Mouse (Mus musculus): Measurements from ENCODE around the gene Dcdc2b. TPM values are rescaled to one million over a fixed set of nuclear protein-coding genes. Genes with fewer than 3 reads are reported as not detected.

Gene Dcdc2b
- polyA plus RNA-seq, 1 experiment from 2014 or later: 2.0 TPM

- Histone ChIP-seq H3K9me3 (ENCODE audit: control insufficient read depth, low read length) (no peaks in the 10 kb centered on the region), H3K27ac (ENCODE audit: low read depth, low read length) (peak overlapping the region; percentile 86), H3K4me3 (ENCODE audit: low read length) (peak overlapping the region; percentile 71), H3K4me2 (replicated peaks; ENCODE audit: low read depth, low read length) (peak overlapping the region; percentile 90), H3K9ac (ENCODE audit: low read depth, low read length) (peak overlapping the region; percentile 87), H3K27me3 (ENCODE audit: control insufficient read depth, insufficient read depth, low read length) (no peaks in the 10 kb centered on the region), H3K4me1 (ENCODE audit: control insufficient read depth, insufficient read depth, low read length) (peaks cover 17% of the 10 kb centered on the region; the same call in 1 of the 2 replicates), H3K36me3 (ENCODE audit: control insufficient read depth, insufficient read depth, low read length) (peaks cover 42% of the 10 kb centered on the region)
- WGBS: 5% methylated on average over 17 of the region's 17 CpGs
- no peak for ATAC-seq (ENCODE audit: low FRiP score, low TSS enrichment)
Observed at GRCm38 (mm10) chr4:129640101-129640637, 26.1 kb upstream of the Dcdc2b start.

- Histone ChIP-seq H3K9ac (ENCODE audit: low read depth, low read length) (peak overlapping the region; percentile 87; the same call in 1 of the 2 replicates), H3K4me3 (ENCODE audit: low read length) (peak overlapping the region; percentile 71; the same call in 1 of the 2 replicates), H3K36me3 (ENCODE audit: control insufficient read depth, insufficient read depth, low read length) (peaks cover 48% of the 10 kb centered on the region), H3K27ac (ENCODE audit: low read depth, low read length) (no peak overlapping the region), H3K4me2 (replicated peaks; ENCODE audit: low read depth, low read length) (peak overlapping the region; percentile 90), H3K4me1 (ENCODE audit: control insufficient read depth, insufficient read depth, low read length) (peaks cover 17% of the 10 kb centered on the region; the same call in 1 of the 2 replicates), H3K9me3 (ENCODE audit: control insufficient read depth, low read length) (no peaks in the 10 kb centered on the region), H3K27me3 (ENCODE audit: control insufficient read depth, insufficient read depth, low read length) (no peaks in the 10 kb centered on the region)
- no peak for ATAC-seq (ENCODE audit: low FRiP score, low TSS enrichment)
- 89% methylated on average over 15 of the region's 15 CpGs for WGBS
Observed at GRCm38 (mm10) chr4:129639221-129639620, 25.2 kb upstream of the Dcdc2b start.

GRCm38 (mm10) chr4:129633852-129634251 lies 19.8 kb upstream of the Dcdc2b start:
- Histone ChIP-seq H3K27me3 (ENCODE audit: control insufficient read depth, insufficient read depth, low read length) (no peaks in the 10 kb centered on the region), H3K4me2 (replicated peaks; ENCODE audit: low read depth, low read length) (no peak overlapping the region), H3K27ac (ENCODE audit: low read depth, low read length) (no peak overlapping the region), H3K9ac (ENCODE audit: low read depth, low read length) (no peak overlapping the region), H3K9me3 (ENCODE audit: control insufficient read depth, low read length) (no peaks in the 10 kb centered on the region), H3K4me1 (ENCODE audit: control insufficient read depth, insufficient read depth, low read length) (peaks cover 2% of the 10 kb centered on the region; the same call in 1 of the 2 replicates), H3K4me3 (ENCODE audit: low read length) (no peak overlapping the region), H3K36me3 (ENCODE audit: control insufficient read depth, insufficient read depth, low read length) (peaks cover 95% of the 10 kb centered on the region)
- 98% methylated on average over 6 of the region's 6 CpGs for WGBS
- ATAC-seq (ENCODE audit: low FRiP score, low TSS enrichment): no peak

GRCm38 (mm10) chr4:129631867-129632266 lies 17.8 kb upstream of the Dcdc2b start:
- Histone ChIP-seq H3K4me2 (replicated peaks; ENCODE audit: low read depth, low read length) (no peak overlapping the region), H3K4me3 (ENCODE audit: low read length) (no peak overlapping the region), H3K9ac (ENCODE audit: low read depth, low read length) (no peak overlapping the region), H3K27ac (ENCODE audit: low read depth, low read length) (no peak overlapping the region), H3K4me1 (ENCODE audit: control insufficient read depth, insufficient read depth, low read length) (no peaks in the 10 kb centered on the region), H3K9me3 (ENCODE audit: control insufficient read depth, low read length) (no peaks in the 10 kb centered on the region), H3K36me3 (ENCODE audit: control insufficient read depth, insufficient read depth, low read length) (peaks cover 99% of the 10 kb centered on the region), H3K27me3 (ENCODE audit: control insufficient read depth, insufficient read depth, low read length) (no peaks in the 10 kb centered on the region)
- 91% methylated on average over 12 of the region's 12 CpGs for WGBS
- ATAC-seq (ENCODE audit: low FRiP score, low TSS enrichment): no peak

GRCm38 (mm10) chr4:129630944-129631343 lies 16.9 kb upstream of the Dcdc2b start:
- 86% methylated on average over 4 of the region's 4 CpGs for WGBS
- Histone ChIP-seq H3K36me3 (ENCODE audit: control insufficient read depth, insufficient read depth, low read length) (peaks cover 99% of the 10 kb centered on the region), H3K27me3 (ENCODE audit: control insufficient read depth, insufficient read depth, low read length) (no peaks in the 10 kb centered on the region), H3K4me1 (ENCODE audit: control insufficient read depth, insufficient read depth, low read length) (no peaks in the 10 kb centered on the region), H3K27ac (ENCODE audit: low read depth, low read length) (no peak overlapping the region), H3K4me3 (ENCODE audit: low read length) (no peak overlapping the region), H3K9me3 (ENCODE audit: control insufficient read depth, low read length) (no peaks in the 10 kb centered on the region), H3K4me2 (replicated peaks; ENCODE audit: low read depth, low read length) (no peak overlapping the region), H3K9ac (ENCODE audit: low read depth, low read length) (no peak overlapping the region)
- no peak for ATAC-seq (ENCODE audit: low FRiP score, low TSS enrichment)

- Histone ChIP-seq H3K36me3 (ENCODE audit: control insufficient read depth, insufficient read depth, low read length) (peaks cover 50% of the 10 kb centered on the region), H3K4me3 (ENCODE audit: low read length) (no peak overlapping the region)
- 73% methylated on average over 6 of the region's 6 CpGs for WGBS
Observed at GRCm38 (mm10) chr4:129626035-129626434, 12.0 kb upstream of the Dcdc2b start.

GRCm38 (mm10) chr4:129625496-129625895 lies 11.4 kb upstream of the Dcdc2b start:
- Histone ChIP-seq H3K9ac (ENCODE audit: low read depth, low read length) (no peak overlapping the region), H3K4me1 (ENCODE audit: control insufficient read depth, insufficient read depth, low read length) (peaks cover 20% of the 10 kb centered on the region), H3K27ac (ENCODE audit: low read depth, low read length) (no peak overlapping the region), H3K36me3 (ENCODE audit: control insufficient read depth, insufficient read depth, low read length) (peaks cover 45% of the 10 kb centered on the region), H3K27me3 (ENCODE audit: control insufficient read depth, insufficient read depth, low read length) (no peaks in the 10 kb centered on the region), H3K4me3 (ENCODE audit: low read length) (no peak overlapping the region), H3K9me3 (ENCODE audit: control insufficient read depth, low read length) (no peaks in the 10 kb centered on the region), H3K4me2 (replicated peaks; ENCODE audit: low read depth, low read length) (peak overlapping the region; percentile 65)
- 50% methylated on average over 4 of the region's 4 CpGs for WGBS
- ATAC-seq (ENCODE audit: low FRiP score, low TSS enrichment): no peak

More at GRCm38 (mm10) chr4:129626035-129626434, 12.0 kb upstream of the Dcdc2b start:
- no peaks in the 10 kb centered on the region for H3K27me3 ChIP-seq (ENCODE audit: control insufficient read depth, insufficient read depth, low read length)
- no peak overlapping the region for H3K27ac ChIP-seq (ENCODE audit: low read depth, low read length)
- H3K4me1 ChIP-seq (ENCODE audit: control insufficient read depth, insufficient read depth, low read length): peaks cover 20% of the 10 kb centered on the region
- H3K4me2 ChIP-seq (replicated peaks; ENCODE audit: low read depth, low read length): no peak overlapping the region
- no peaks in the 10 kb centered on the region for H3K9me3 ChIP-seq (ENCODE audit: control insufficient read depth, low read length)
- H3K9ac ChIP-seq (ENCODE audit: low read depth, low read length): no peak overlapping the region
- no peak for ATAC-seq (ENCODE audit: low FRiP score, low TSS enrichment)

- Histone ChIP-seq H3K27ac (ENCODE audit: low read depth, low read length) (peak overlapping the region; percentile 89), H3K36me3 (ENCODE audit: control insufficient read depth, insufficient read depth, low read length) (peaks cover 40% of the 10 kb centered on the region), H3K9me3 (ENCODE audit: control insufficient read depth, low read length) (no peaks in the 10 kb centered on the region), H3K4me3 (ENCODE audit: low read length) (peak overlapping the region; percentile 48), H3K4me2 (replicated peaks; ENCODE audit: low read depth, low read length) (peak overlapping the region; percentile 65), H3K9ac (ENCODE audit: low read depth, low read length) (peak overlapping the region; percentile 40), H3K27me3 (ENCODE audit: control insufficient read depth, insufficient read depth, low read length) (no peaks in the 10 kb centered on the region), H3K4me1 (ENCODE audit: control insufficient read depth, insufficient read depth, low read length) (peaks cover 20% of the 10 kb centered on the region)
- 0% methylated on average over 6 of the region's 6 CpGs for WGBS
- ATAC-seq (ENCODE audit: low FRiP score, low TSS enrichment): peak; percentile 41
Observed at GRCm38 (mm10) chr4:129625029-129625370, 10.9 kb upstream of the Dcdc2b start.

GRCm38 (mm10) chr4:129624281-129625028 lies 10.4 kb upstream of the Dcdc2b start:
- H3K4me1 ChIP-seq (ENCODE audit: control insufficient read depth, insufficient read depth, low read length): peaks cover 20% of the 10 kb centered on the region
- peaks cover 34% of the 10 kb centered on the region for H3K36me3 ChIP-seq (ENCODE audit: control insufficient read depth, insufficient read depth, low read length)
- H3K9ac ChIP-seq (ENCODE audit: low read depth, low read length): peak overlapping the region; percentile 64
- peak overlapping the region; percentile 89 for H3K27ac ChIP-seq (ENCODE audit: low read depth, low read length)
- peak overlapping the region; percentile 48 for H3K4me3 ChIP-seq (ENCODE audit: low read length)
- H3K27me3 ChIP-seq (ENCODE audit: control insufficient read depth, insufficient read depth, low read length): no peaks in the 10 kb centered on the region
- ATAC-seq (ENCODE audit: low FRiP score, low TSS enrichment): peak; percentile 92
- no peaks in the 10 kb centered on the region for H3K9me3 ChIP-seq (ENCODE audit: control insufficient read depth, low read length)
- H3K4me2 ChIP-seq (replicated peaks; ENCODE audit: low read depth, low read length): peak overlapping the region; percentile 65
- WGBS: 1% methylated on average over 18 of the region's 18 CpGs
